Mouse (Mus musculus): ENCODE data around the gene Akr1e1.

DNA sequence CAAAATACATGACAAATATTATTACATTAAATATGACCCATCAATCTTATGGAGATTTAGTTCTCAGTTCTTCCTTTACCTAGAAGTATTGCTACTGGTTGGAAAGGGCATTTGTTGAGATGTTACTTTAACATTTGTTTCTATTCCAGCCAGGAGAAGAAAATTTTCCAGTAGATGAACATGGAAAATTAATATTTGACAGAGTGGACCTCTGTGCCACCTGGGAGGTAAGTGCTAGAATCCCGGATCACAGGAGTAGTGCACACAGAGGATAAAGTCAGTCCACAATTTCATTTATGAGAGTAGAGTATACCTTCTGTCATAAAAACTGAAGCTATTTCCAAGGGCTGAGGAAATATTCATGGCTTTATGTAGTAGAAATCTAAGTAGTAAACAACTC is 32.1 kb downstream of the Akr1e1 start:
- TF ChIP-seq CTCF (IDR thresholded peaks at IDR 0.05) (no peak), EP300 (IDR thresholded peaks at IDR 0.05; ENCODE audit: insufficient read depth, low read depth, low read length) (no peak)

All from heart, adult 2 months (tissue).